Mouse (Mus musculus) T-helper 2 cell (primary cell): Measurements from ENCODE around the gene Unkl.
"Not testable (repeated sequence)": the region's sequence is repeated elsewhere in the genome, so short reads cannot be mapped to it uniquely, and the experiment has no call there.

Experiments used
- in situ Hi-C: fragments of 300-600 bp; cut with MboI, MseI; formaldehyde crosslinking; loops from one replicate; pipeline ENCODE4 v1.15.1; 2025; ENCODE audit warnings: high pct_unique_total_duplicates

Gene Unkl

DNA sequence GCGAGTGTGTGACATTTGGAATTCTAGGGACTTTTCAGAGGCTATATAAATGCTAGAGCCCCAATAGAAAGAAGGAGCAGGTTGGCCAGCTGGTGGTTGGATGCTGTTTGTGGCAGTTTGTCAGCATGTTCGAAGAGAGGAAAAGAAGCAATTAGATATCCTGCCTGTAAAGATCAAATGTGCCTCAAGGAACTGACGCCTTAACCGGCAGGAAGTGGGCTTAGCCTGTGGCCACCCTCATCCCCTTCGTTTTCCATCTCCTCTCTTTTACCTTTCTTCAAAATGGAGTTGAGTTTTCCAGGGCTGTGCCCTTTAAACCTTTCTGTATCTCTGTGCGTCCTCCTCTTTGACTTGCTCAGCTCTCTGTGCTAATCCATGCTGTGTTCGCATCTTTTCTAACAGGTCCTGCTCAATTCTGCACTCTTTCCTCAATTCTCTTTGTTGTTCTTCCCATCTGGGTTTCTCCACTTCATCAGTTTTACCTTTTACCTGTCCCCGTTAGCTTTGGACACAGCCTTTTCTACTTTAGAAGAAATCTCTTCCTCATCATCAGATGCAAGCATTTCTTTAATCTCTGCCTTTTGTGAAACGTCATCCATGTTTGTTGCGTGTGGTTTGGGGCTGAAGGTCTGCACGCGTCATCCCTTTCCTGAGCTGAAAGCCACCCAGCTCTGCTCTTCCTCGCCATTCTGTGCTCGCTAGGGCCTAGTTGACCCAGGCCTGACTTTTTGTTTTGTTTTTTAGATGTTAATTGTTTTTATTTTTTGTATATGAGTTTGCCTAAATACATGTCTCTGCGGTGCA lies 31.5 kb downstream of the Unkl start:
- in situ Hi-C loops = loop anchor here (5.0 kb wide), 1 partner anchor 53 kb away; the partner anchor contains the start of gene Ube2i

DNA sequence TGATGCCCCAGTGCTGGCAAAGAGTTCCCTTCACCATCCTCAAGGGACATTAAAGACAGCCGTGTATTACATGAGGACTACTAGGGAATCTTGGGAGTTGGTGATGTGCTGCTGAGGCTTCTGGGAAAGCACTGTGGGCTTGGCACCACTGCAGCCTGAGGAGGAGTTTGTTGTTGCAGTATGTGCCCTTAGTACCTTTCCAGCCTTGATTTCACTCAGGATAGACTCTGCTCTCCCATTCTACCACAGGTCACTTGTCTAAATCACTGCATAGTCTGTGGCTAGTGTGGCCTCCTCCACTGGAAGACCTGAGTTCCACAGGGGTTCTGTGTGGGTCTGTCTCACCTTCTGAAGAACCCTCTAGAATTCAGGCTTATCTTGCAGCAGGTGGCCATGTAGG lies 32.5 kb downstream of the Unkl start:
- in situ Hi-C loops = loop anchor here (5.0 kb wide), 1 partner anchor 52 kb away; the partner anchor contains the start of gene Ube2i

DNA sequence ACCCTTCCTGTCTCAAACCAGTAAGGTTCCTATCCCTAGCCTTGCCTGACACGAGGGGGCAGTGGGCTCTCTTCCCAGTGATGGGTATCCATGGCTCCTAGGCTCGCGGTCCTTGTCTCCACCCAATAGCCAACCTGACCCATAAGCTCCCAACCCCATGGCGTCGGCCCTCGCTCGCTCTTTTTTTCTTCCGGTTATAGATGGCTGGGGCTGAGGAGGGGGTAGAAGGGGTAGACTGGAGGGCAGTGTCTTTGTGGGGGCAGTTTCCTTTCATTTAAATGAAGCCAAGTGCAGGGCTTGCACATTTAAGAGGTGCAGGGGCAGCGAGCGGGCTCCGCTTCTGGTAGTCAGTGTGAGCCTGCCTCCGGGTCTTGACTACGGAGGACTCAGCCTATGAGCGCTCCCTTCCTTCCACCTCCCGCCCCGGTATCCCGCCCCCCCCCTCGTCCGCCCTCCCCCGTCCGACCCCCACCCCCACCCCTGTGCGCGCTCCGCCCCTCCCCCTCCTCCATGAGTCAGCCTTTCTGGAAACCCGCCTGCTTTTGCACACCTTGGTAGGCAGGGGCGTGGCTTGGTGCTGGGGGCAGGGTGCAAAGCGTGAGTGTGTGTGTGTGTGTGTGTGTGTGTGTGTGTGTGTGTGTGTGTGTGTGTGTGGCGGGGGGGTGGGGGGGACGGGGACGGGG lies 33.8 kb downstream of the Unkl start:
- in situ Hi-C loops = loop anchor here (5.0 kb wide), 1 partner anchor 50 kb away; the partner anchor contains the start of gene Ube2i

DNA sequence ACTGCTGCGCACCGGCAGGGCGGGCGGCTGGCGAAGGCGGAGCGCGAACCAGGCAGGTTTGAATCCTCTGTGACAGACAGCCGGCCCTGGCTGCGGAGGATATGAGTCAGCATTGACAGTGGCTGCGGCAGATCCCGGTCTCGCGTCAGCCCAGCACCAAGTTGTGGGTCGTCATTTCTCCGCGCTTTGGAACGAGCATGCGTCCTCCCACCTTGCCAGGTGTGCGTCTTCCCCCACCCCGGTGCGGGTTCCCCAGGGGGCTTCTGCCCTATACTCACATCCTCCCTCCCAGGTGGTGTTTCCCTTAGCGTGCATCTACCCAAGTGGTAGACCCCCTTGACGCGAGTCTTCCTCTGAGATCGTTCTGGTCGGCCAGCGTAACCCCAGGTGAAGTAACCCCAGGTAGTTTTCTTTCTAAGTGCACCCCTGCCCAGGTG lies 34.3 kb downstream of the Unkl start:
- in situ Hi-C loops = loop anchor here (5.0 kb wide), 1 partner anchor 50 kb away; the partner anchor contains the start of gene Ube2i

DNA sequence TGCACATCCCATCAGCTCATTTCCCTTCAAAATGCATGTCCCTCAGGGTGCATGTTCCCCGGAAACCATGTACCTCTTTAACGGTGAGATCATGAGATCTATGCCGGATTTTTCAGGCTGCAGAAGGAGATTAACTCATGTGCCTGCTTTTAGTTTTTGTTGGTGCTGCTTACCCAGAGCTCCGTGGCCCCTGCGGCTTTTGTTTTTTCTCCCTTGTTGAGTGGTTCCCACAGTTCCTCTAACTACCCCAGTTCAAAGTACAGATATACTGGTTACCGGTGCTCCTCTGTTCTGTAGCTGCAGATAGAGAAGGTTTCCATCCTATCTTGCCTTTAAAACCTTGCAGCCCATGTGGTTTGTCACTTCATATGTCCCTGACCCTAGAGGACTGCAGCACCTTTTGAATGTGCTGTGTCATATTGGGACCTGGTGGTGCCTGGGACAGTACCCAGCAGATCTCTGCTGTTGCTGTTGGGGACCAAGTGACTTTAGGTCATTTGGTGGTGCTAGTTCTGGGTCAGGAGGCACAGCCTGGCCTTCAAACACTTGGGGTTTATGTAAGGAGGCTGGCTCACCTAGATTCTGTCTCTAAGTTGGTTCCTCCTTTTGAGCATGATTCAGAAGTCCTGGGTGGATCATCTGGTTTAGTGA lies 34.9 kb downstream of the Unkl start:
- in situ Hi-C loops = loop anchor here (5.0 kb wide), 1 partner anchor 49 kb away; the partner anchor contains the start of gene Ube2i

DNA sequence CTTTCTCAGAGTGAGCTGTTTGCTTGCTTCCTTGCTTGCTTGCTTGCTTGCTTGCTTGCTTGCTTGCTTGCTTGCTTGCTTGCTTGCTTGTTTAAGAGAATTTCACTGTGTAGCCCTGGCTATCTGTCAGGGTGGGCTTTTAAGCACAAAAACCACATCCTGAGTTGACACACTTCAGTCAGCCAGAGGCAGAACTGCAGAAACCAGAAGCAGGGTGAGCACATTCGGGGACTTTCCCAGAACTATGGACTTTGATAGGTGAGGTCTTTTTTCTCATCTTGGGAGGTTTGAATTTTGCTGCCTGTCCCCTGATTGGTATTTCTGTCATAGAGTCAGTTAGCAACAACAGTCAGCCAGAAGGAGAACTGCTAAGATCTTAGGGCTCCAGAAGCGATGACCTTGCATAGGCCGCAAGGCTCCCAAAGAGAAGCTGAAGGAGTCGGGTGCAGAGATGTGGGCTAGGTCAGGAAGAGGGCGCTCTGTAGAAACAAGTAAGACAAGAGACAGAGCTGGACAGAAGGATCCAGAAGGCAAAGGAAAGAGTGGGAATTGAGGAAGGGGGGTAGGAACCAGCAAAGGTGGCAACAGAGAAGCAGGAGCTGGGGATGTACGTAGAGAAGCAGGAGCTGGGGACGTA lies 36.5 kb downstream of the Unkl start:
- in situ Hi-C loops = loop anchor here (5.0 kb wide), 1 partner anchor 48 kb away; the partner anchor contains the start of gene Ube2i

DNA sequence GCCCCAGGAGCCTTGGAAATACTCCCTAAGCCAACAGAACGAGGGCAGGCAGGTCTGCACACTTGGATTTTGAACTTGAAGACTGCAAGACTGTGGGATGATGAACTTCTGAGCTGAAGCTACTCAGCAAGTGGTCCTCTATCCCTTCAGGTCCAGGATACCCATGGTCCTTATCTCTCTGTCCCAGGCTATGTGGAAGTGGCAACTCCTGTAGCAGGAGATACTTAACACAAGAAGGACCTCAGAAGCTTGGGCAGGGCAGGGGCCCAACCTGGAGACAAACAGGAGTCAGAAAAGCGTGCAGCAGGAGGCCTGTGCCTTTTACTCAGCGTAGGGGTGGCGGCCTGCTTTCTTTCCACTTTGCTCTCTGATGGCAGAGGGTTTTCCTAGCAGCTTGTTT lies 37.5 kb downstream of the Unkl start:
- in situ Hi-C loops = no loop called here

DNA sequence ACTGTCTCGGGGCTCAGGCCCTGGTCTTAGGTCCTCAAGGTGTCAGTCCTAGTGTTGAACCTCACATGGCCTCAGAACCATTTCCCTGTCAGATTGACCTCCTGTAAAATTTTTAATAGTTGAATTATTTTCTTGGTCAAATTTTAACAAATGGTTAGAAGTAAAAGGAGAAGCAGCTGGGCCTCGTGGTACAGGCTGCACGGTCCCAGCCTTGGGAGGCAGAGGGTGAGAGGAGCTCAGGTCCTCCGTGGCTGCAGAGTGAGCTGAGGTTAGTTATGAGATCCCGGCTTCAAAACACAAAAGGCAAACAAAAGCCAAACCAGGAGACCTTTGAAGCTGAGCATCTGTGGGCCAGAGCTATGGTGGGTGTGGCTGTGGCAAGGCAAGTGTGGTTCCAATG lies 39.8 kb downstream of the Unkl start:
- in situ Hi-C loops = no loop called here

DNA sequence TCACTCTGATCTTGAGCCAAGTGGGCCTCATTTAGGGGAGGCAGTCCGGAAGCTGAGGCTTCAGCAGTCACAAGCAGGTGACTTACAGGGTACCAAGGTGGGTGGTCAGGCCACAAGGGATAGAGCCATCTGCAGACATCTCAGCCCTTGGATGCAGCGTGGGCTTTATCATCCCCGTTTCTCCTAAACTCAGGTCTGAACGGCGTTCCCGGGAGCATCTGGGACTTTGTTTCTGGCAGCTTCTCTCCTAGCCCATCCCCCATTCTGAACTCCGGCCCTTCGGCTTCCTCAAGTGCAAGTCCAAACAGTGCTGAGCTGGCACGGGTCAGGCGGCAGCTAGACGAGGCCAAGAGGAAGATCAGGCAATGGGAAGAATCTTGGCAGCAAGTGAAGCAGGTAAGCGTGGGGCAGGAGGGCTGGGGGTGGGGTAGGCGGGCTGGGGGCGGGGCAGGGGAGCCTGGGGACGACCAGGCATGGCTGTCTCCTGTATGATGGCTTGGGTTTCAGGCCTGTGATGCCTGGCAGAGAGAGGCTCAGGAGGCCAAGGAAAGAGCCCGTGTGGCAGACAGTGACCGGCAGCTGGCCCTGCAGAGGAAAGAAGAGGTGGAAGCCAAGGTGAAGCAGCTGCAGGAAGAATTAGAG lies 41.9 kb downstream of the Unkl start:
- in situ Hi-C loops = not testable (repeated sequence)

DNA sequence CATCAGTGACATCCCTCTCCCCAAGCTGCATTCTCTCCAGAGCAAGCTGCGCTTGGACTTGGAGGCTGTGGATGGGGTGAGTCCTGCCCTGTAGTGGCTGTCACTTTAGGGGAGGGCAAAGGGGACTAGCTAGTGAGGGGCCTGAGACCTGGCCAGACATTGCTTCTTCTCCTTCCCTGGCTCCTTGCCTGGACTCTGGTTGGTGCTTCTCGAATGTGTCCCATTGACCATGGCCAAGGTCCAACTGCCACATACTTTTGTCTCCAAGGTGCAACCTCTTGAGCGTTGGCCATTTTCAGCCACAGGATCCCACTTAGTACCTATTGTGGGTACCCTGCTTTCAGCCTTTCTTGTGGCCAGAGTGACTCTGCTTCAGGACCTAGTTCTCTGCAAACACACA lies 42.5 kb downstream of the Unkl start:
- in situ Hi-C loops = no loop called here

DNA sequence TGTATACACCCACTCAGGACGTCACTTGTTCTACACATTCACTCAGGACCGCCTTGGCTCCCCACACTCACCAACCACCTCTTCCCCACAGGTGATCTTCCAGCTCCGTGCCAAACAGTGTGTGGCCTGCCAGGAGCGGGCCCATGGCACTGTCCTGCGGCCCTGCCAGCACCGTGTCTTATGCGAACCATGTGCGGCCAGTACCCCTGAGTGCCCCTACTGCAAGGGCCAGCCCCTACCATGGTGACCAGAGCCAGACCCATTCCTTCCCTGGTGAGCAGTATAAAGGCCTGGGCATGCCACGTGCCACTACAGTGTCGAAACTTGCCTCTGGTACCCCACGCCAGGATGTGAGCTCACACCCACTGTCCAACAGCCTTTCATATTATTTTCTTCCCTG lies 43.4 kb downstream of the Unkl start:
- in situ Hi-C loops = not testable (repeated sequence)

DNA sequence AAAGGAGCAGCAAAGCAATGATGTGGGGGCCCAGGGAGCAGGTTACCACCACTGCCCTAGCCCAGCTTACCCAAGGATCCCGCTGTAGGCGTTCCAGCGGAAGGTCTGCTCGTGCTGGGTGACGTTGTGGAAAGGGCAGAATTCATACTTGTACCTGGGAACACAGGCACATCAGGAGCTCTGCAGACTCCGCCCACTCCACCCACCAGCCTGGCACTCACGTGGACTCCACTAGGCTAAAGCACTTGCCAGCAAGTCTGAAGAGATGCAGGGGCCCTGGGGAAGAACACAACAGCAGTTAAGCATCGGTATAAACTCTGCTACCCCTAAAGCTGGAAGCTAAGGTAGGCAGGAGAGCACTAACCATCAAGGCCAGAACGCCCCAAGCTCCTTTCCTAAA lies 47.4 kb downstream of the Unkl start:
- in situ Hi-C loops = no loop called here

DNA sequence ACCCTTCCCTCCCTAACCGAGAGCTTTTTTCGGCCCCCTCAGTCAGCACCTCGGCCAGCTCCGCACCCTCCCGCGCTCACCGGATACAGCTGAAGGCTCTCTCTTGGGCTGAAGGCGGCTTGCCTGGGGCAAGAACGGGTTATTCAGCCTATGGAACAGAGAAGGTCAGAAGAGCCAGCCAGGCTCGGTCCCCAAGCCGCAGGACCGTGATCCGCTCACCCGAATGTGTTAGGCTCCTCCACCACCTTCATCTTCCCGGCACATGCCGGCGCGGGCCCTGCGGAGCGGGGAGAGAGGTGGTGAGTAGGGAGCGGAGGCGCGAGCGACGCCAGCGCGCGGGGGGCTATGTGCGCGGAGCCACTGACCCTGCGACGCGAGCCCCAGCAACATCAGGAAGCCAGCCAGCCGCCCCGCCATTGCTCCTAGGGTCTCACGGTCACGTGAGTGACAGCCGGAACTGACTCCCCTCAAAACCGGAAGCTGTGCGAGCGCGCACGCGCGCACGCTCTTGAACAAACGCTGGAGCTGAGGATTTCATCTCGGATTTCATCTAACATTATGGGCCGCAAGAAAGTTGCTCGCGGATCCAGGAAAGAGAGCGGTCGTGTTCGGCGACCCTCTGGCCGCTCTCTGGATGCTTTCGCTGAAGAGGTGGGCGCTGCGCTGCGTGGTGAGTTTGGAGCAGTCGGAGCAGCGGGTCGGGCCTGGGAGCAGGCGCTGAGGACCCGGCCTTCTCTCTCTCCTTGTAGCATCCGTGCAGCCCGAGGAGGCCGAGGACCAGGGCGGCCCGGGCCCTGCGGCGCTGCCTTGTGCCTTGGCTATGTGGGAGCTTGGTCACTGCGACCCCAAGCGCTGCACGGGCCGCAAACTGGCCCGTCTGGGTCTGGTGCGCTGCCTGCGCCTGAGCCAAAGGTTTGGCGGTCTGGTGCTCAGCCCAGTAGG lies 51.8 kb downstream of the Unkl start, which contains the start of the genes Gnptg and Tsr3:
Gnptg (minus strand) TSS at position 430 of the 942 bp plus-strand sequence.
Tsr3 (plus strand) TSS at position 476 of the 942 bp plus-strand sequence.
- in situ Hi-C loops = no loop called here

DNA sequence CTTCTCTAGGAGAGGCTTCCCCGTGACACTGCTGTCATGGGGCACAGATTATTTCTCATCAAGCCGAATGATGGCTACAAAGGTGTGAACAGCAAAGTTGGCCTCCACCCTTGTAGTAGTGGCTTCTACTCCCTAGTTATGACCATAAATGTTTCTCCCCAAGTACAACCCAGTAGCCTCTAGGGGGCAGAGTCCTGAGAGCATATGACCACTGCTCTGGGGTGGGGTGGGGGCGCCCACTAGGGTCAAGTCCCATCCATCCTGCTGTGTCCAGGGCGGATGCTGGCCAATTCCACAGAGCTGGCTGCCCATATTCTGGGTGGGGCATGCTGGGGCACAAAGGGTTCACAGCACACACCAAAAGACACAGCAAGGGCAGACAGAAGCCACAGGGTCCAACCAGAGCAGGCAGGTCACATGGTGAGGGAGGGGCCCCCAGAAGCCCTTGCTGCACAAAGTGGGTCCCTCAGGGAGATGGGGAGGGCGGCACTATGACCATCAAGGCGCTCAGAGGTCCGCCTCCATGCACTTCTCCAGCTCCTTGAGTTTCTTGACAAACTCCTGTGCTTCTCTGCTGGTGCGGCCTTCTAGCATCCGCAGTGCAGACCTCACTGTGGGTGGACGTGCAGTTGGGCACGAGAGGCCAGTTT lies 55.1 kb downstream of the Unkl start:
- in situ Hi-C loops = no loop called here

DNA sequence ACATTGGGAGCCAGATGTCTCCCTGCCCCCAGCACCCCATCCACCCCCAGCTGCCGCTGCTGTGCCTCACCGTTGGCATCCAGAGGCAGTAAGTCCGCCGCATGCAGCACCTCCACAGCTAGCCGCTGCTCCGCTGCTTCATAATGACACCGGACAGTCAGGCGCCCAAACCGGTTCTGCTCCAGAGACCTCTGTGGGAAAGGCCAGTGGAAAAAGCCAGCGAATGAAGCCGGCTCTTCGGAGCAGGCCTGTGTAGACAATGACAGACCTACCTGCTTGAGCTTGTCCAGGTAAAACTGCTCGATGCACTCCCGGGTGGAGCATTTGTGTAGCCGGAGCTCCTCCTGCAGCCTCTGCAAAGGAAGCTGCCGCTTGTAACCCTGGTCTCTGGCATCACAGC lies 56.0 kb downstream of the Unkl start:
- in situ Hi-C loops = no loop called here

DNA sequence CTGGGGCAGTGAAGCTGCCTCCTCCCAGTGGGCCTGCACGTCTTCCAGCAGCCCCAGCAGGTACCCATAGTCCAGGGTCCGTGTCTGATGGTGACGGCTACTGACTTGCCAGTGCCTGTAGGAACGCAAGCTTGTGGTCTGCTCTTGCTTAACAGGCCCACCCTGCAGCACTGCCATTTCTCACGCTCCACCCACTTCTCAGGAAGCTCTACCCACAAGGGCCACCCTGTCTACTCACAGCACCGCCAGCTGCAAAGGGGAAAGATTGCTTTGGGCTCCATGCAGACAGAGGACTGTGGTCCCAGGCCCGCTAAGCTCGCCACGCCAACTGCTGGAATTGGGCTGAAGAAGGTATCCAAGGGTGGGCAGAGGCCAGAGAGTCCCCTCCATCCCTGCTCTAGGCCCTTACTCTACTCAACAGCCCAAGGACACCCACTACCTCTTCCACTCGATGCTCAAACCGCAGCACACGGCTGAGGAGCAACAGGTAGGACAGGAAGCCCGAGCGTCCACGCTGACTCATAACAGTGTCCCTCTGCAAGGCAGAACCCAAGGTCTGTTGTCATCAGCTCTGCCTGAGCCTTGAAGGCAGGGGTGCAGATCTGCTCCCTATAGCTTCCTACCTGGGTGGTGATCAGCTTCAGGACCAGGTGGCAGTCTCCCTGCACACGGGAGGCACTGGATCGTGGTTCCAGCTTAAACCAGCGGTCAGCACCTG lies 60.0 kb downstream of the Unkl start:
- in situ Hi-C loops = no loop called here

DNA sequence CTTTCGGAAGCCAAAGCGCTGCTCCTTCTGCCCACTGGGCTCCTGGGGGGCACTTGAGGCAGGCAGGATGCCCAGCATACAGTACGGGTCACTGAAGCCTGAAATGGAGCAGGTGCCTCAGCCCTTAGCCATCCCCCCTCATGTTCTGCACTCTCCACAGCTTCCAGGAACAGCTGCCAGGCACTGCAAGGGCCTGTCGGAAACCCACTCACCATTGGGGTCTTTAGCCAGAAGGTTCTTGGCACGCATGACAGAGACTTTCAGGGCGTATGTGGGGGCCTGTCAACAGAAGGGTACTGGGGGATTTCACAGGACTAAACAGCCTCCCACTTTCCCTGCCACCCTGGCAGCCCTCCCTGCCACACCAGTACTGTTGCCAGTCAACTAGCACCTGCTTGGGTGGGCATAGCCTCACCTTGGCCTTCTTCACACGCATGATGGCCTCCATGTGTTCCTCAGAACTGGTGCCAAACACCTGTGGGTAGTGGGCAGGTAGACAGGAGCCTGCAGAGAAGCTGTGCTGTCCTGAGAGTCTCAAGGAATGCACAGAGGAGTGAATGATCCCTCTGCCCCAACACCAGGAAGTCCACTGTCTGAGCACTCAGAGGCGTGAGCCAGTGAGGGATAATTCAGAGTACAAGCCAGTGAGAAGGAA lies 62.1 kb downstream of the Unkl start:
- in situ Hi-C loops = no loop called here

DNA sequence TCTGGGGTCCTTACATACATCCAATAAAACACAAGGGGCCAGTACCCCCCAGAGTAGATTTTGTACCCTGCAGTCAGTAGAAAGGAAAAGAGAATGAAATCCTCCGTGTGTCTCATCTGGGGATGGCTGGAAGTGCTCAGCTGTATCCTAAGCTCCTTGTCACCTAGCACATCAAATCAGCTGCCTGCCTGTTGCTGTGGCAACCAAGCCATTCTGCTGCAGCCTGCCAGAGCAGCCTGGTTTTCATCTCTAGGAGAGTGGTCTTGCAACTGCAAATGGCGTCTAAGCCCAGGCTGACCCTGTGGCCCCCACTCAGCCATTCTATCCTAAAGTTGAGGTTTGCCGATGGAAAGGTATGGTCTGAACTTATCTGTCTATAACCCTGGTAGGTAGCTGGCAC lies 64.4 kb downstream of the Unkl start:
- in situ Hi-C loops = no loop called here
